Mouse (Mus musculus) large intestine, adult 2 months (tissue): ENCODE results near the gene Gpr157. TPM values are rescaled to one million over a fixed set of nuclear protein-coding genes. Genes with fewer than 3 reads are reported as not detected.

Experiments used
- DNase-seq: peaks from one replicate; pipeline ENCODE4 v3.0.0-alpha.2; 2012; ENCODE audit warnings: low read depth, low spot score
- WGBS: fragments of 180-500 bp; shearing (Covaris S2); methylation state at CpG from one replicate; pipeline ENCODE4 v1.1.7; 2018; 5-methylcytosine and 5-hydroxymethylcytosine counted together
- polyA plus RNA-seq: library from polyadenylated mRNA; depleted of rRNA; stranded (reverse); fragments of >200 nt; gene quantifications from 2 replicates; pipeline ENCODE4 v1.2.3, GENCODE M21; 2012; rRNA removed

Gene Gpr157
- polyA plus RNA-seq, 1 experiment, result 0.86 TPM

GRCm38 (mm10) chr4:150136693-150137092 is 49.5 kb downstream of the Gpr157 start:
- no peak for DNase-seq
- WGBS, result 7% methylated on average over 10 of the region's 10 CpGs

GRCm38 (mm10) chr4:150137368-150138083 is 50.4 kb downstream of the Gpr157 start:
- no peak for DNase-seq

GRCm38 (mm10) chr4:150138084-150138543 is 50.9 kb downstream of the Gpr157 start:
- DNase-seq, result no peak
- WGBS, result 9% methylated on average over 9 of the region's 9 CpGs

More at GRCm38 (mm10) chr4:150137368-150138083, 50.4 kb downstream of the Gpr157 start:
- WGBS, result 79% methylated on average over 7 of the region's 7 CpGs

GRCm38 (mm10) chr4:150139090-150139489 is 51.9 kb downstream of the Gpr157 start:
- 50% methylated on average over 13 of the region's 13 CpGs for WGBS

GRCm38 (mm10) chr4:150140346-150140745 is 53.2 kb downstream of the Gpr157 start:
- 86% methylated on average over 7 of the region's 7 CpGs for WGBS
- no peak for DNase-seq

More at GRCm38 (mm10) chr4:150139090-150139489, 51.9 kb downstream of the Gpr157 start:
- no peak for DNase-seq

GRCm38 (mm10) chr4:150144242-150144641 is 57.1 kb downstream of the Gpr157 start:
- WGBS, result 32% methylated on average over 12 of the region's 12 CpGs
- DNase-seq, result no peak

GRCm38 (mm10) chr4:150146286-150146685 is 59.1 kb downstream of the Gpr157 start:
- DNase-seq, result no peak
- WGBS, result 79% methylated on average over 4 of the region's 4 CpGs

GRCm38 (mm10) chr4:150151045-150151444 is 63.9 kb downstream of the Gpr157 start:
- no peak for DNase-seq
- WGBS, result 82% methylated on average over 7 of the region's 7 CpGs

GRCm38 (mm10) chr4:150152483-150152882 is 65.3 kb downstream of the Gpr157 start:
- DNase-seq, result no peak
- 45% methylated on average over 8 of the region's 8 CpGs for WGBS

GRCm38 (mm10) chr4:150155301-150155700 is 68.1 kb downstream of the Gpr157 start:
- no peak for DNase-seq
- WGBS, result 77% methylated on average over 4 of the region's 4 CpGs

Other genes starting within 250 kb of the Gpr157 start
- 21.5 and 26.4 TPM in 2 replicates for gene Spsb1, start 132.3 kb upstream of the Gpr157 start, polyA plus RNA-seq
- 13.3 and 22.7 TPM in 2 replicates for gene H6pd, start 78.3 kb upstream of the Gpr157 start, polyA plus RNA-seq
- gene Slc2a5, start 31.9 kb downstream of the Gpr157 start, polyA plus RNA-seq, result 20.2 and 76.2 TPM in 2 replicates
- 6.9 and 33.5 TPM in 2 replicates for gene Slc2a7, start 61.6 kb downstream of the Gpr157 start, polyA plus RNA-seq
- not detected in 2 replicates for gene Car6, start 114.0 kb downstream of the Gpr157 start, polyA plus RNA-seq
- gene Eno1, start 149.4 kb downstream of the Gpr157 start, polyA plus RNA-seq, result 341 and 516 TPM in 2 replicates
- 29.4 and 33.5 TPM in 2 replicates for gene Rere, start 194.3 kb downstream of the Gpr157 start, polyA plus RNA-seq